Mouse (Mus musculus) intestine, embryonic 15.5 days (tissue): Measurements from ENCODE around the gene Arid5b. TPM values are rescaled to one million over a fixed set of nuclear protein-coding genes. Genes with fewer than 3 reads are reported as not detected.

ENCODE experiments used
- ATAC-seq: fragments of 200-750 bp; cut with Nextera tagmentation; 2 replicates; pipeline ENCODE4 v1.8.0; 2017; ENCODE audit warnings: moderate TSS enrichment, moderate library complexity
- H3K27ac ChIP-seq: fragments of 300-500 bp; sonication (generic); 2 replicates; pipeline ENCODE4 v1.5.1; 2015; ENCODE audit warnings: mild to moderate bottlenecking, inconsistent platforms
- H3K27me3 ChIP-seq: fragments of 300-500 bp; sonication (generic); replicated peaks from 2 replicates; pipeline ENCODE4 v1.6.1; 2015; ENCODE audit warnings: inconsistent platforms
- H3K36me3 ChIP-seq: fragments of 300-500 bp; sonication (generic); 2 replicates; pipeline ENCODE4 v1.6.1; 2015; ENCODE audit warnings: inconsistent platforms
- H3K4me1 ChIP-seq: fragments of 300-500 bp; sonication (generic); replicated peaks from 2 replicates; pipeline ENCODE4 v1.6.1; 2015; ENCODE audit warnings: inconsistent platforms
- H3K4me2 ChIP-seq: fragments of 300-500 bp; sonication (generic); replicated peaks from 2 replicates; pipeline ENCODE4 v1.6.1; 2015; ENCODE audit warnings: mild to moderate bottlenecking, inconsistent platforms
- H3K4me3 ChIP-seq: fragments of 300-500 bp; sonication (generic); replicated peaks from 2 replicates; pipeline ENCODE4 v1.5.1; 2015; ENCODE audit warnings: inconsistent platforms
- H3K9ac ChIP-seq: fragments of 300-500 bp; sonication (generic); 2 replicates; pipeline ENCODE4 v1.6.1; 2015; ENCODE audit warnings: inconsistent platforms
- H3K9me3 ChIP-seq: fragments of 300-500 bp; sonication (generic); 2 replicates; pipeline ENCODE4 v1.6.1; 2016; ENCODE audit warnings: inconsistent platforms
- WGBS: fragments of 180-500 bp; shearing (Covaris S2); methylation state at CpG from one replicate; pipeline ENCODE4 v1.1.7; 2015; 5-methylcytosine and 5-hydroxymethylcytosine counted together
- polyA plus RNA-seq: library from polyadenylated mRNA; unstranded; fragments of >200 nt; fragmentation: Nextera tagmentation; extraction: Ambion mirVana; gene quantifications from 2 replicates; pipeline ENCODE4 v1.2.1, GENCODE M21; 2015

The Arid5b gene
- polyA plus RNA-seq, 1 experiment from 2014 or later: 29.0 TPM

DNA sequence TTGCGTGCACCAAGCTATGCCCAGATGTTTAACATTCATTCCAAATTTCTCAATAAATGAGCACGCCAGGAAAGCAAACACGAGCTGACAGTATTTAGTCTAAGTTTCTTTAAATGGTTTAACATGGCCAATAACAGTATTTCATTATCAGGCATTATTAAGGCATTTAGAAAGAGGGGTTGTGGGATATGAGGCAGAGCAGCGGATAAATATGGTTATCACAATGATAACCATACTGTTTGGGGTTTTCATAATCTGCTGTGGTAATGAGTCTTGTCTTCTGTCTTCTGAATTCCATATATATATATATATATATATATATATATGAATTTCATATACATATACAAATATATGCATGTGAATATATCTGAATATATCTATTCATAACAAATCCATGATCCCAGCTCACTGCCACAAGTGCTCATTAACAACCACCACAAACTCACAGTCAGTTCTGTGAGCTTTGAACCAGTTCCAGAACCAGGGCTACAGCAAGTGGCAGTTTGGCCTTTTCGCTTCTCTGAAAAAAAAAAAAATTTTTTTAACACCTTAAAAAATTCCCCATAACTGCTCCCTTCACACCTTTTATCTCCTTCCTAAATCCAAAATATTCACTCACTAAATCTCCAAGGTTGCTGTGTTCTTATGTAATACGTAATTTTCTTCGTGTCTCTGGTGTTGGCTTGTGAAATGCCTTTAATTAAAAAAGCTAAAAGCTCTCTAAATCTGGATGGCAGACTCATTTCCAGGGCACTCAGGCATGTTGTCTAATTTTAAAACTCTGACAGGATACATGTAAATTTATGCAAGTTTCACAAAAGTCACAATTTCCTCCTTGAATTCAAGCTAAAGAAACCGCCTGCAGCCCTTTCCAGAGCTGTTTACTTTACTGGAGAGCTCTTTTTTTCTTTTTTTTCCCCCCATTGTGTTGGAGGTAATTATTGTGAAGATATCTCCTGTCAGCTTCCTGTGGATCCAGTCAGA, 113.5 kb downstream of the Arid5b start:
- Histone ChIP-seq H3K27ac (0 out of 2 replicates have a peak overlapping the region, but pooled peaks have one; percentile 65), H3K4me1 (peaks cover 29% of the 10 kb centered on the region)
- WGBS: 64% methylated on average over 8 of the region's 8 CpGs

DNA sequence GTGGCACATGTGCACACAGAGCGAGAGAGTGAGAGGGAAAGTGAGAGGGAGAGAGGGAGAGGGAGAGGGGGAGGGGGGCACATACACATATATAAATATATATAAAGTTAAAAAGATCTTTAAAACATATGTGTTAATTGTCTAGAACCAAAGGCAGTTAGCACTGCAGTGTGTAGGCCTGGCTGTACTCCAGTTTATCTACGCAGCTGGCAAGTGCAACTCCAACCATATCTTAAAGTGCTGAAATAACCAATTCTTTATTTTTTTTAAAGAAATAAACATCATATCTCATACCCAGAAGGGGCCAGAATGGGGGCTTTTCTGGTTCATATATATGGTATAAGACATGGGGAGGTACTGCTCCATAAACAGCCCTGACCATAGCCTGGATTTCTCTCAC, 114.4 kb downstream of the Arid5b start:
- Histone ChIP-seq H3K4me3 (no peak overlapping the region), H3K9ac (no peak overlapping the region), H3K9me3 (no peaks in the 10 kb centered on the region), H3K27ac (no peak overlapping the region), H3K36me3 (no peaks in the 10 kb centered on the region), H3K4me1 (peaks cover 25% of the 10 kb centered on the region), H3K27me3 (no peaks in the 10 kb centered on the region), H3K4me2 (no peak overlapping the region)
- no peak for ATAC-seq
- WGBS: 84% methylated on average over 2 of the region's 2 CpGs

More for the DNA sequence above, 113.5 kb downstream of the Arid5b start:
- H3K36me3 ChIP-seq: no peaks in the 10 kb centered on the region
- no peak overlapping the region for H3K4me3 ChIP-seq
- ATAC-seq: no peak
- no peak overlapping the region for H3K4me2 ChIP-seq
- H3K9me3 ChIP-seq: no peaks in the 10 kb centered on the region
- H3K27me3 ChIP-seq: no peaks in the 10 kb centered on the region
- H3K9ac ChIP-seq: no peak overlapping the region

DNA sequence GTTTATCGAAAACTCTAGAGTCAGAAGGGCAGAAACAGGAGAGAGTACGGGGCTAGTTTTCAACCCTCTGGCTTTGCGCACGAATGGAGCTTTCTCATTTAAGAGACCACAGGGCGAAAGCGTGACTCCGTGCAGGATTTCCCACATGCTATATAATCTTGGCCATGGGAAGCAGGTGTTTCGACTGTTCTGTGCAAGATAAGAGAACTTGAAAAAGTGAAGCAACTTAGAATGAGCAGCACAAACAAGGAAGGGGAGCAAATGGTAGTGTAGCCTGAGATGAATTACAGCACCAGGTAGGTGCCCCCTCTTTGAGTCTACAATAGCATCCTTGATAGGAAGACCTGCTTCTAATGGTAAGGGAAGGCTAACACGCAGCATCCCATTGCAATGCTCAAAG, 118.8 kb downstream of the Arid5b start:
- no peak for ATAC-seq
- Histone ChIP-seq H3K36me3 (no peaks in the 10 kb centered on the region), H3K4me2 (no peak overlapping the region), H3K9ac (no peak overlapping the region), H3K9me3 (no peaks in the 10 kb centered on the region), H3K27me3 (no peaks in the 10 kb centered on the region), H3K27ac (no peak overlapping the region), H3K4me3 (no peak overlapping the region), H3K4me1 (peaks cover 14% of the 10 kb centered on the region; the same call in 1 of the 2 replicates)
- WGBS: 88% methylated on average over 9 of the region's 9 CpGs

DNA sequence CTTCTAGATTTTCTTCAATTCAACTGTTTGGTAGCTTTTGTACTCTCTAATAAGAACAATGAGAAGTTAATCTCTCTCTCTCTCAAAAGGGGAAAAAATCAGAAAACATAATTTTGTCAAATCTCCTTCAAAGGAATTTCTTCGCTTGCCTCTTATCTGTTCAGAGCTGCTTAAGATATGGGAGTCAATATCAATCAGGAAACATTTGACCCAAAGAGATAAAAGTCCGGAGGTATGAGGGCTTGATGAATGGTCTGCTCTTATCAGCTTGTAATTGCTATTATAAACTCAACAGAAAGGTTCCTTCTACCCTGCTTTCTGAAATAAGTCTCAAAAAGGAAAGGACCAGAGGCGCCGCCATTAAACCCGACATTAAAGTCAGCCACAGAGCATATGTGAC, 120.0 kb downstream of the Arid5b start:
- WGBS: 55% methylated on average over 5 of the region's 5 CpGs
- Histone ChIP-seq H3K4me1 (peaks cover 14% of the 10 kb centered on the region; the same call in 1 of the 2 replicates), H3K27ac (peak overlapping the region; percentile 51), H3K27me3 (no peaks in the 10 kb centered on the region), H3K4me2 (no peak overlapping the region), H3K4me3 (no peak overlapping the region), H3K36me3 (no peaks in the 10 kb centered on the region), H3K9me3 (no peaks in the 10 kb centered on the region), H3K9ac (no peak overlapping the region)
- ATAC-seq: peak; percentile 77

DNA sequence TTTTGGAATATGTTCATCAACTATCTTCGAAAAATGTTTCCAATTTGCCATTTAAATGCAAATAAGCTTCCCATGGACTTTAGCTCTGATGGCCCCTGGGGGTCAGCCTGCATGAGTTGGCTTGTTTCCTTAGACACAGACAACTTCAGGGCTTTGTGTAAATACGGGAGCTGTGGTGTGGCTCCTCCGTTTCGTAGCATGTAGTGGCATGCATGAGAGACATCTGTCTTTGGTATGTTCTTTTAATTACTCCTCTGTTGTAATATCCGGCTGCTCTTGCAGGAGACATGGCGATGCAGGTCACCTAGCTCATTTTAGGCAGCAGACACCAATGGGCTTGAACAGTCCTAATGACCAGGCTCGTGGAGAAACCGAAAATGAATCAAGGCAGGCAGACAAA, 121.0 kb downstream of the Arid5b start:
- ATAC-seq: no peak
- no peak overlapping the region for H3K9ac ChIP-seq
- H3K4me3 ChIP-seq: no peak overlapping the region
- no peak overlapping the region for H3K4me2 ChIP-seq
- H3K4me1 ChIP-seq: peaks cover 14% of the 10 kb centered on the region; the same call in 1 of the 2 replicates
- H3K27ac ChIP-seq: peak overlapping the region; percentile 48; the same call in 1 of the 2 replicates
- H3K9me3 ChIP-seq: no peaks in the 10 kb centered on the region
- H3K36me3 ChIP-seq: no peaks in the 10 kb centered on the region
- H3K27me3 ChIP-seq: no peaks in the 10 kb centered on the region
- 77% methylated on average over 8 of the region's 8 CpGs for WGBS

DNA sequence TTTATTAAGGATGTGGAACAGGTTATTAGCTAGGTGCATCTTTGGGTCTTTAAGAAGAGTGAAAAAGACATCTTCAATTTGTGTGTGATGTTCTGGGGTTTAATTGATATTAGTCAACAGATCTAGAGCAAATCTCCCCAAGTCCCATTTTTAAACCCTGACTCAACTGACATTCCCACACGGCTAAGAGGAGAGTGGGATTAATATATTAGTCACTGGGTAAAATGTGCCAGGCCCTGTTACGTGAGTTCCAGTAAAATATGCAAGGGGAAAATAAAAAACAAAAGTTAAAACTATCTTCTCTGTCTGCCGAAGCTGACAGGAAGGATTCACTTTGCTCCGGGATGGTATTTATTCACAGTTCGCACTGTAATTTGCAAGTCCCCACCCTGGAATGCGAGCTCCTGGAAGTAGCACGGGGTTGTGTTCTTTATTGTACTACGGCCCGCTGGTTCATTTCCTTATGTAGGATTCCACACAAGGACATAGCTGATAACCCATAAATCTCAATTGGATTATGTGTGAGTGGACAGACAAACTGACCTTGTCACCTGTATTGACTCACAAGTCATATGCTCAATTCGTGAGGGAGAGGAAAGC, 121.8 kb downstream of the Arid5b start:
- H3K27ac ChIP-seq: 0 out of 2 replicates have a peak overlapping the region, but pooled peaks have one; percentile 48
- no peaks in the 10 kb centered on the region for H3K27me3 ChIP-seq
- no peak overlapping the region for H3K4me3 ChIP-seq
- 0 out of 2 replicates have a peak, but pooled peaks have one; percentile 34 for ATAC-seq
- H3K9me3 ChIP-seq: no peaks in the 10 kb centered on the region
- no peaks in the 10 kb centered on the region for H3K36me3 ChIP-seq
- WGBS: 37% methylated on average over 10 of the region's 10 CpGs
- H3K4me2 ChIP-seq: no peak overlapping the region
- peaks cover 14% of the 10 kb centered on the region; the same call in 1 of the 2 replicates for H3K4me1 ChIP-seq
- H3K9ac ChIP-seq: no peak overlapping the region

DNA sequence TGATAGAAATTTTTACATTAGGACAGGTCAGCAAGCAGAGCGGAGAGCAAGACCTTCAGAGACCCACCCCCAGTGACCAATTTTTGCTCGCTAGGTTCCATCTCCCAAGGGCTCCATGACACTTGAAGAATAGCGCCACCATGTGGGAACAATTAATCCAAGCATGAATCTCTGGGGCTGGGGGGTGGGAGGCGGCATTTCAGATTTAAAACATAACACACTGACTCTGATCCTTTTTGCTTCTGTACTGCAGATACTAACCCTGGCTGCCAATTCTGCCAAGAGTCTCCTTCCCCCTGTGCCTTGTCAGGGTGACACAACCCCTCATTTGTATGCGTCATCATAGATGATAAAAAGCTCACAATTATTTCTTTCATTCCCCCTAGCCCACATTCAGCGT, 122.4 kb downstream of the Arid5b start:
- H3K36me3 ChIP-seq: no peaks in the 10 kb centered on the region
- H3K9me3 ChIP-seq: no peaks in the 10 kb centered on the region
- no peaks in the 10 kb centered on the region for H3K27me3 ChIP-seq
- no peak for ATAC-seq
- H3K4me1 ChIP-seq: peaks cover 14% of the 10 kb centered on the region; the same call in 1 of the 2 replicates
- H3K4me3 ChIP-seq: no peak overlapping the region
- H3K4me2 ChIP-seq: no peak overlapping the region
- 86% methylated on average over 6 of the region's 6 CpGs for WGBS
- no peak overlapping the region for H3K9ac ChIP-seq
- H3K27ac ChIP-seq: no peak overlapping the region

DNA sequence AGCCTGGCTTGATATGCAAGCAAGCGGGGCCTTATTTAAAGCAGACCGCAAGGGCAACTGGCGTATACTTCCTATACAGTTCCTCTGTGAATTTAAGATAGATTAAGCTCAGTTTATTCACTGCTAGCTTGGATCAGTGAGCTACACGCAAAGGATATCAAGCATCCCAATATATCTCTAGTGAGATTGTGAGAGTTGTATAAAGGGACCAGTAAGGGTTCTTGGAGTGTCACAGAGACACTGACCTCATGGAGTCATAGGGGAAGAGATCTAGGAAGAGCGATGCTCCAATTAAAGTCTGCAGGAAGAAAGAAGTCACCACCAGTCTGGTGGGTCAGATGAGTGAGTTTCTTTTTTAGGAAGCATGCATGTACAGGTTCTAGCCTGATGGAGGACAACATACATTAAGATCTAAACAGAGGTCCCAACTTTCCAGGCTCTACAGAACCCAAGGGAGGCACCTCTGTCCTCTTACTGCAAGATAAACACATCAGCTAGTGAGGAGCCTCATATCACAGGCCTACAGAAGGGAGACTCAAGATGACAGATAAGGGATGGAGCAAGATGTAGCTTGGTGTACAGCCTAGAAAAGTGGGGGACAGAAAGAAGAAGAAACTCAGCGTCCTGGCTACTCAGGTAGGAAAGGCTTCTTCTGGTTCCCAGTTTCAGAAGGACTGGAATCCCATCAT, 123.0 kb downstream of the Arid5b start:
- 93% methylated on average over 6 of the region's 6 CpGs for WGBS
- Histone ChIP-seq H3K4me2 (no peak overlapping the region), H3K4me1 (peaks cover 14% of the 10 kb centered on the region; the same call in 1 of the 2 replicates), H3K27me3 (no peaks in the 10 kb centered on the region), H3K9me3 (no peaks in the 10 kb centered on the region), H3K27ac (no peak overlapping the region), H3K4me3 (no peak overlapping the region), H3K9ac (no peak overlapping the region), H3K36me3 (no peaks in the 10 kb centered on the region)
- ATAC-seq: peak; percentile 44

DNA sequence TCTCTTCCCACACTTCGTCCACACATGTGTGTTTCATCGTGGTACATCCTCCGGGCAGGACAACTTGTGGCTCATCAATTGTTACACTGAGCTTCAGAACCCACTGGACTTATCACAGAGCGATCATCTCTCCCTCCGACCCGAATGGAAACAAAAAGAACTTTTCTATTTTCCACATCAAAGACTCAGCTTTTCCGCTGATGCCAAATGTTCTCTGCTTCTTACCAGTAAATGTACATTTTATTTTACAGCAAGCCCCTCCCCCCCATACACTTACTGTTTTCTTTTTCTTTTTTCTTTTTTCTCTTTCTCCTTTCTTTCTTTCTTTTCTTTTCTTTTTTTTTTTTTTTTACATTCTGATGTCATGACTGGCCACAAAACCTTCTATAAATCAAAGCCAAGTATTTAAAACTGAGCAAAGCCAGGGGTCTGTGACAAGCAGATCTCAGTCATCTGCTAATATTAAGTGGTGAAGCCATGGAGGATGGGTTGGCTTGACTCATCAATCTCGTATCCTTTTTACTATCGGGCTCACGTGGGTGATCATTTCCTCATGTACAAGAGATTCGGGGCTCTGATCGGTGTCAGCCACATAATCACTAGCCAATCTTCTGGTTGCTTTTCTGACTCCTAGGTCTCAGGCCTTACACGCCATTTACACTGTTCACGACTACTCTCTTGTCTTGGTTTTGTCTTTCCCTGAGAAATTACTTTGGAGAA, 124.3 kb downstream of the Arid5b start:
- ATAC-seq: no peak
- Histone ChIP-seq H3K4me2 (no peak overlapping the region), H3K9ac (no peak overlapping the region), H3K4me1 (peaks cover 14% of the 10 kb centered on the region; the same call in 1 of the 2 replicates), H3K4me3 (no peak overlapping the region), H3K36me3 (no peaks in the 10 kb centered on the region), H3K27ac (no peak overlapping the region), H3K9me3 (no peaks in the 10 kb centered on the region), H3K27me3 (no peaks in the 10 kb centered on the region)
- WGBS: 86% methylated on average over 14 of the region's 14 CpGs

DNA sequence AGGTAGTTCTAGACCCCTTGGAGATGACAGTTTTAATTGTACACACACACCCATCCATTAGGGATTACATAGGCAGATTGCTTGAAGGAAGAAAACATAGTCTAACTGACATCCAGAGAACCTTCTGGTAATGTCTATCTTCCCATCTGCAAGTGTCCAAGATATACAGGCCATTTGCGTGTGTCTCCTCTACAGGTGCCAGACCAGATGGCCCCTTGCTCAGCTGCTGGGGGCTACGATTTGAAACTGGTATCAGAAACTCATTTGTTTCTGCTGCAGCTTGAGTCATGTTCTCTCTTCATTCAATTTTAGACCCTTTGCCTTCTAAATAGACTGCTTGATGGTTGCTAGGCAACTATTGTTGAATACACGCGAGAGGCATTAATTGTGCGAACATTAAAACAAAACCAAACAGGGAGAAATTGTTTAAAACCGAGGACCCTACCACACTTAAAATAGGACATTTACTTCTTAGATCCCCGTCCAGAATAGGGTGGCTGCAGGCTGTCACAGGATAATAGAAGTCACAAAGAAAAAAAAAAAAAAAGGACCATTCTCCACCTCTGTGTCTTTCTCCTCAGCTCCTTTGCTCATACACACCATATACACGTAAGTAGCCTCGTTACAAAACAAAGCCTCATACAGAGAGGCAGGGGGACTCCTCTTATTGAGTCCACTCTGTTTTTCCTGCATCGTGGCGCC, 125.0 kb downstream of the Arid5b start:
- Histone ChIP-seq H3K4me2 (no peak overlapping the region), H3K27me3 (no peaks in the 10 kb centered on the region), H3K36me3 (no peaks in the 10 kb centered on the region), H3K9me3 (no peaks in the 10 kb centered on the region), H3K9ac (no peak overlapping the region), H3K27ac (no peak overlapping the region), H3K4me1 (peaks cover 20% of the 10 kb centered on the region; the same call in 1 of the 2 replicates), H3K4me3 (no peak overlapping the region)
- WGBS: 80% methylated on average over 11 of the region's 11 CpGs
- ATAC-seq: no peak

DNA sequence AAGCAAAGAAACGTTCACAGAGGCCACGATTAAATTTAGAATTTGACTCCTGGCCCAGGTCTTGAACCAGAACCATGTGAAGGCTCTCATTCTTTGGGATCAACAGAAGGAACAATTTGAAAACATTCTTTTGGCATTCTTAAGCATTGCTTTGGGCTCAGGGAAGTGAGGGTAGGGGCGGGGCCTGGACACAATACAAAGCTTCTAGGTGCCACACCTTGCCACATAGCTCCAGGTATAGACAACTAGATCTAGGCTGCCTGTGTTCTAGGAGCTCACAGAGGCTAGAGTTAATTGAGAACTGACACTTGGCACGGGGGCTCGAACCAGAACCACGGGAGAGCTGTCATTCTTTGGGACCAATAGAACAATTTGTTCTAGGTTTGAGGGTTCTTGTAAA, 130.0 kb downstream of the Arid5b start:
- no peaks in the 10 kb centered on the region for H3K36me3 ChIP-seq
- no peak overlapping the region for H3K4me3 ChIP-seq
- H3K9ac ChIP-seq: no peak overlapping the region
- WGBS: 74% methylated on average over 6 of the region's 6 CpGs
- no peak for ATAC-seq
- H3K27ac ChIP-seq: peak overlapping the region; percentile 64
- no peaks in the 10 kb centered on the region for H3K9me3 ChIP-seq
- no peaks in the 10 kb centered on the region for H3K27me3 ChIP-seq
- H3K4me1 ChIP-seq: peaks cover 9% of the 10 kb centered on the region; the same call in 1 of the 2 replicates
- H3K4me2 ChIP-seq: no peak overlapping the region
